Mouse (Mus musculus) hindbrain, embryonic 11.5 days (tissue): ENCODE results near the gene Barx1. TPM values are rescaled to one million over a fixed set of nuclear protein-coding genes. Genes with fewer than 3 reads are reported as not detected.

ENCODE experiments used
- ATAC-seq: fragments of 200-750 bp; cut with Nextera tagmentation; 2 replicates; pipeline ENCODE4 v1.8.0; 2017; ENCODE audit warnings: mild to moderate bottlenecking, moderate TSS enrichment, moderate library complexity; ENCODE audit not compliant: low FRiP score
- DNase-seq: peaks from one replicate; pipeline ENCODE4 v3.0.0-alpha.2; 2015; ENCODE audit warnings: low spot score
- H3K27ac ChIP-seq: fragments of 300-500 bp; sonication (generic); 2 replicates; pipeline ENCODE4 v1.5.1; 2014; ENCODE audit warnings: mild to moderate bottlenecking, low read depth, low read length
- H3K27me3 ChIP-seq: fragments of 300-500 bp; sonication (generic); 2 replicates; pipeline ENCODE4 v1.6.1; 2014; ENCODE audit warnings: mild to moderate bottlenecking, low read length, moderate library complexity, mixed read lengths; ENCODE audit not compliant: control insufficient read depth, insufficient read depth
- H3K36me3 ChIP-seq: fragments of 300-500 bp; sonication (generic); 2 replicates; pipeline ENCODE4 v1.6.1; 2014; ENCODE audit warnings: mild to moderate bottlenecking, low read length, moderate library complexity, mixed read lengths; ENCODE audit not compliant: control insufficient read depth, insufficient read depth
- H3K4me1 ChIP-seq: fragments of 300-500 bp; sonication (generic); replicated peaks from 2 replicates; pipeline ENCODE4 v1.6.1; 2014; ENCODE audit warnings: low read length, mixed read lengths; ENCODE audit not compliant: control insufficient read depth, insufficient read depth
- H3K4me2 ChIP-seq: fragments of 300-500 bp; sonication (generic); replicated peaks from 2 replicates; pipeline ENCODE4 v1.6.1; 2014; ENCODE audit warnings: mild to moderate bottlenecking, low read depth, low read length
- H3K4me3 ChIP-seq: fragments of 300-500 bp; sonication (generic); 2 replicates; pipeline ENCODE4 v1.5.1; 2014; ENCODE audit warnings: low read depth, low read length
- H3K9ac ChIP-seq: fragments of 300-500 bp; sonication (generic); 2 replicates; pipeline ENCODE4 v1.6.1; 2014; ENCODE audit warnings: low read depth, low read length
- H3K9me3 ChIP-seq: fragments of 300-500 bp; sonication (generic); 2 replicates; pipeline ENCODE4 v1.6.1; 2016; ENCODE audit warnings: low read length; ENCODE audit not compliant: control insufficient read depth
- WGBS: fragments of 180-500 bp; shearing (Covaris S2); extraction: QIAGEN DNeasy Blood & Tissue Kit; methylation state at CpG from one replicate; pipeline ENCODE4 v1.1.7; 2014; 5-methylcytosine and 5-hydroxymethylcytosine counted together
- polyA plus RNA-seq: library from polyadenylated mRNA; unstranded; fragments of >200 nt; fragmentation: Nextera tagmentation; extraction: Ambion mirVana; gene quantifications from 2 replicates; pipeline ENCODE4 v1.2.1, GENCODE M21; 2014

Gene Barx1
- polyA plus RNA-seq, result 0.83 and 1.3 TPM in 2 replicates

- H3K27ac ChIP-seq, result no peak within 1 kb of the TSS
- DNase-seq, result peak; percentile 64
Measured at GRCm38 (mm10) chr13:48662431-48663143, at the start of gene Barx1. Gene Barx1 (plus strand): TSS chr13:48662998.

GRCm38 (mm10) chr13:48614525-48614924 lies 48.3 kb upstream of the Barx1 start:
- no peaks in the 10 kb centered on the region for H3K4me1 ChIP-seq
- no peaks in the 10 kb centered on the region for H3K36me3 ChIP-seq
- H3K9me3 ChIP-seq, result no peaks in the 10 kb centered on the region
- ATAC-seq, result no peak
- H3K27me3 ChIP-seq, result no peaks in the 10 kb centered on the region
- no peak overlapping the region for H3K4me3 ChIP-seq
- H3K27ac ChIP-seq, result no peak overlapping the region
- no peak for DNase-seq
- no peak overlapping the region for H3K4me2 ChIP-seq
- 87% methylated on average over 2 of the region's 2 CpGs for WGBS
- no peak overlapping the region for H3K9ac ChIP-seq

More at GRCm38 (mm10) chr13:48662431-48663143, at the start of gene Barx1:
- Histone ChIP-seq H3K36me3 (no peaks in the 10 kb centered on the region), H3K4me1 (peaks cover 9% of the 10 kb centered on the region), H3K9ac (0 out of 2 replicates have a peak within 1 kb of the TSS, but pooled peaks have one; percentile 21), H3K4me2 (peak within 1 kb of the TSS; percentile 82), H3K9me3 (no peaks in the 10 kb centered on the region), H3K27me3 (peaks cover 91% of the 10 kb centered on the region), H3K4me3 (peak within 1 kb of the TSS; percentile 36)
- under 1% methylated on average over 42 of the region's 73 CpGs for WGBS
- peak; percentile 49 for ATAC-seq

GRCm38 (mm10) chr13:48617774-48618173 lies 45.0 kb upstream of the Barx1 start:
- Histone ChIP-seq H3K9me3 (no peaks in the 10 kb centered on the region), H3K9ac (no peak overlapping the region), H3K4me2 (no peak overlapping the region), H3K27ac (no peak overlapping the region), H3K4me1 (no peaks in the 10 kb centered on the region), H3K27me3 (no peaks in the 10 kb centered on the region), H3K4me3 (no peak overlapping the region), H3K36me3 (no peaks in the 10 kb centered on the region)
- DNase-seq (no peak), ATAC-seq (no peak)

- Histone ChIP-seq H3K4me1 (no peaks in the 10 kb centered on the region), H3K27ac (no peak overlapping the region), H3K9me3 (no peaks in the 10 kb centered on the region), H3K4me3 (no peak overlapping the region), H3K27me3 (no peaks in the 10 kb centered on the region), H3K9ac (no peak overlapping the region), H3K4me2 (no peak overlapping the region), H3K36me3 (no peaks in the 10 kb centered on the region)
- DNase-seq (no peak), ATAC-seq (no peak)
- WGBS, result 70% methylated on average over 4 of the region's 4 CpGs
Measured at GRCm38 (mm10) chr13:48618890-48619289, 43.9 kb upstream of the Barx1 start.

GRCm38 (mm10) chr13:48624968-48625398 lies 37.8 kb upstream of the Barx1 start:
- H3K4me2 ChIP-seq, result peak overlapping the region; percentile 78
- 4% methylated on average over 26 of the region's 26 CpGs for WGBS
- H3K9me3 ChIP-seq, result no peaks in the 10 kb centered on the region
- H3K4me3 ChIP-seq, result peak overlapping the region; percentile 50
- H3K36me3 ChIP-seq, result no peaks in the 10 kb centered on the region
- no peak for DNase-seq
- peak overlapping the region; percentile 67 for H3K9ac ChIP-seq
- H3K27me3 ChIP-seq, result no peaks in the 10 kb centered on the region
- ATAC-seq, result no peak; the same call in 1 of the 2 replicates
- peak overlapping the region; percentile 63 for H3K27ac ChIP-seq
- H3K4me1 ChIP-seq, result no peaks in the 10 kb centered on the region

GRCm38 (mm10) chr13:48625433-48626184 lies 37.2 kb upstream of the Barx1 start, which contains the start of gene Ptpdc1:
Gene Ptpdc1 (minus strand): TSS chr13:48625664.
- no peaks in the 10 kb centered on the region for H3K27me3 ChIP-seq
- ATAC-seq (peak; percentile 99), DNase-seq (peak; percentile 97)
- WGBS, result 2% methylated on average over 76 of the region's 76 CpGs
- H3K27ac ChIP-seq, result peak within 1 kb of the TSS; percentile 63
- no peaks in the 10 kb centered on the region for H3K9me3 ChIP-seq
- no peaks in the 10 kb centered on the region for H3K36me3 ChIP-seq
- peak within 1 kb of the TSS; percentile 67 for H3K9ac ChIP-seq
- peak within 1 kb of the TSS; percentile 50 for H3K4me3 ChIP-seq
- no peaks in the 10 kb centered on the region for H3K4me1 ChIP-seq
- peak within 1 kb of the TSS; percentile 78 for H3K4me2 ChIP-seq

- H3K9me3 ChIP-seq, result no peaks in the 10 kb centered on the region
- no peak for DNase-seq
- H3K36me3 ChIP-seq, result no peaks in the 10 kb centered on the region
- no peaks in the 10 kb centered on the region for H3K27me3 ChIP-seq
- no peaks in the 10 kb centered on the region for H3K4me1 ChIP-seq
- H3K4me3 ChIP-seq, result no peak overlapping the region
- no peak overlapping the region for H3K9ac ChIP-seq
- H3K27ac ChIP-seq, result no peak overlapping the region
- H3K4me2 ChIP-seq, result no peak overlapping the region
- ATAC-seq, result no peak
- WGBS, result 78% methylated on average over 5 of the region's 5 CpGs
Measured at GRCm38 (mm10) chr13:48631691-48632090, 31.1 kb upstream of the Barx1 start.

- no peak overlapping the region for H3K9ac ChIP-seq
- H3K36me3 ChIP-seq, result no peaks in the 10 kb centered on the region
- ATAC-seq (no peak), DNase-seq (no peak)
- H3K4me3 ChIP-seq, result no peak overlapping the region
- H3K4me2 ChIP-seq, result no peak overlapping the region
- H3K27me3 ChIP-seq, result no peaks in the 10 kb centered on the region
- H3K9me3 ChIP-seq, result no peaks in the 10 kb centered on the region
- H3K4me1 ChIP-seq, result no peaks in the 10 kb centered on the region
- WGBS, result 52% methylated on average over 2 of the region's 2 CpGs
- no peak overlapping the region for H3K27ac ChIP-seq
Measured at GRCm38 (mm10) chr13:48637706-48638105, 25.1 kb upstream of the Barx1 start.
